Mouse (Mus musculus) mesoderm, embryonic 11.5 days (tissue): ENCODE results near the gene Mrpl42.

ENCODE experiments used
- DNase-seq: peaks from one replicate; pipeline ENCODE4 v3.0.0-alpha.2; 2012; ENCODE audit warnings: low read depth, low spot score

Gene Mrpl42

GRCm38 (mm10) chr10:95458050-95458806, 43.5 kb downstream of the Mrpl42 start:
- DNase-seq: no peak

GRCm38 (mm10) chr10:95457367-95458049, 44.2 kb downstream of the Mrpl42 start:
- no peak for DNase-seq

DNA sequence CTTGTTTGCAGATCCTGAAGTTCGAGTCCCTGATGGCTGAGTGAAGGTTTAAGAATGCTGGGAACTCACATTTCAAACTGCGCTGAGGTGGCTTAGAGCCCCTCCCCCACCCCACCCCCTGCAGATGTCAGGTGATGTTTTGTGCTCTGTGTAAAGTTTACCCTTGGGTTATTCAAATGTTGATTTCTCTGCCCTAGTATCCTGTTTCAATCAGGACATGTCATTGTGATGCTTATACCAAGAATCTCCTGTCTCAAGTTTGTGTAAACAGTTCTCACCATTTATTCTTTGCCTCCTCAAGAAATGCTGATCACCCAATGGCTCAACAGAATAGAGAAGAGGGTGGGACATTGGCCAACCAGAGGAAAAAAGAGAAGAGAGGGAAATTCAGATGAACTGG, 45.6 kb downstream of the Mrpl42 start:
- DNase-seq: no peak

DNA sequence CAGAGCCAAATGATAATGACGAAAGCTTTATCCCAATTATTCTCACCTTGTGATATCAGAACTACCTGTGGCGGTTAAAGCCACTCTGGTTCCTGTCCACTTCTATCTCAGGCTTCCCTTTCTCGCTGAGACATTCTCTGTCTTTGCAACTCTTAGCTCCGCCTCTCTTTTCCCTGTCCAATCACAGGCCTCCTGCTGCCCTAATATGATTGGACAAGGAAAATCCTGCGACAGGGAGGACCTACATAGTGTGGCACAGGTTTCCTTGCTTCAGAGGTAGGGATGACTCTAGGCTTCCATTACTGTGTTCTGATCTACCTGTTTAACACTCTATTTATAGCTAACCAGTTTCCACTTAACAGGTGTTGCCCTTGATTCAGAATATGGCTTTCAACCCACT, 48.5 kb downstream of the Mrpl42 start:
- DNase-seq: no peak

GRCm38 (mm10) chr10:95449033-95449432, 52.7 kb downstream of the Mrpl42 start:
- no peak for DNase-seq

- DNase-seq: no peak
These were observed 53.8 kb downstream of the Mrpl42 start for GRCm38 (mm10) chr10:95447954-95448353.

GRCm38 (mm10) chr10:95445104-95446056, 56.4 kb downstream of the Mrpl42 start:
- no peak for DNase-seq

- DNase-seq: no peak
These were observed 59.4 kb downstream of the Mrpl42 start for GRCm38 (mm10) chr10:95442334-95442733.

- DNase-seq: no peak
These were observed 61.2 kb downstream of the Mrpl42 start for GRCm38 (mm10) chr10:95440566-95440965.

DNA sequence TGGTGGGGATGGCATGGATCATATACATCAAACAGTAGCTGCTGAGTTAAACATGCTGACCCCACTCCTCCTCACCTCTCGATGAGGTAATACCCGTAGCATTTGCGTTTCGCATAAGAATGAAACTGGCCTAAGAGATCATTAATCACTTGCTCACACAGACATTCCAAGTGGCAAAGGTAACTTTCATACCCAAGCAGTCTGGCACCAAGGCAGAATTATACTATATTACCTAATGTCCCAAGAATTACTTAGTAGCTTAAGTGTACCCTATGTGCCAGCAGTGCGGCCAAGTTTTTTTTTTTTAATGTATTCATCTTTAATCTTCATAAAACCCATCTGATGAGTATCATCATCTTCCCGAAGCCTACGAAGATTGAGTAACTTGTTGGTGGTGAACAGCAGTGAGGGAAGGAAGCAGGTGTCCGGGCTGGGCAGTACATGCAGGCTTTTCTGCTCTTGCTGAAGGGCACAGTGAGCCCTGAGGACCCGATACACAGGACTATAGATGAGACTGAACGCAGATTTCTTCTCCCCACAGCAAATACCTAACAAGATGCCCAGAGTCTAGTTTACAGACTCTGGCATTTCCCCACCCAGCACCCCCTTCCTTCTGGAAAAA, 61.9 kb downstream of the Mrpl42 start:
- no peak for DNase-seq

DNA sequence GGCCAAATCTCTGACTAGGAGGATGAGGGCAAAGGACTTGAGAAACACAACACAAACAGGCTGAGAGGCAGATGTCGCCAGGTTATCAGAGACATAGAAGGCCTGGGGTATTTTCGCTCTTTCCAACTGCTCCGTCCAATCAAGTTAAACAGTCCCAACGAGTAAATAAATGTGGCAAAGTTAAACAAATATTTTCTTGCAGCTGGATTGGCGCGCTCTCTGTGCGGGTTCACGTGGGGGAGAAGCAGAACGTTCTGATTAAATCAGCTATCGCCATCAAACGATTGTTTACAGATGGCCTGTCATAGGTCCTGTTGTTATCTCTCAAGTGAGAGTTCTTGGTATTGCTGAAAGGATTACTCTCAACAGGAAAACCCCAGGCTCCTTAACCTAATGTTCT, 62.8 kb downstream of the Mrpl42 start:
- no peak for DNase-seq
